Mouse (Mus musculus) G1E (cell line): Measurements from ENCODE around the gene Mylip.

Experiments used
- CTCF ChIP-seq: IDR thresholded peaks from 2 replicates; pipeline ENCODE4 v1.5.1; 2012; ENCODE audit warnings: low read depth, low read length, inconsistent platforms, mixed read lengths
- GATA1 ChIP-seq: IDR thresholded peaks from 2 replicates; pipeline ENCODE4 v1.6.1; 2012; ENCODE audit warnings: borderline replicate concordance, low read length, inconsistent platforms, mixed read lengths
- GATA2 ChIP-seq: IDR thresholded peaks from 2 replicates; pipeline ENCODE4 v1.6.1; 2012; ENCODE audit warnings: low read depth, low read length, inconsistent platforms, borderline replicate concordance
- POLR2AphosphoS5 ChIP-seq: IDR thresholded peaks from 2 replicates; pipeline ENCODE4 v1.6.1; 2012; ENCODE audit warnings: low read depth, low read length, inconsistent platforms; ENCODE audit not compliant: insufficient replicate concordance
- TAL1 ChIP-seq: conservative IDR thresholded peaks from 2 replicates; pipeline ENCODE4 v1.6.1; 2012; ENCODE audit warnings: low read depth, low read length, inconsistent platforms, mixed read lengths

GRCm38 (mm10) chr13:45382208-45382607 is 7.3 kb upstream of the Mylip start:
- TF ChIP-seq CTCF = no peak
- TF ChIP-seq GATA2 = no peak
- TF ChIP-seq POLR2AphosphoS5 = no peak
- no peak for TF ChIP-seq TAL1
- no peak for TF ChIP-seq GATA1
